Mouse (Mus musculus): ENCODE data around the gene Slpi.

DNA sequence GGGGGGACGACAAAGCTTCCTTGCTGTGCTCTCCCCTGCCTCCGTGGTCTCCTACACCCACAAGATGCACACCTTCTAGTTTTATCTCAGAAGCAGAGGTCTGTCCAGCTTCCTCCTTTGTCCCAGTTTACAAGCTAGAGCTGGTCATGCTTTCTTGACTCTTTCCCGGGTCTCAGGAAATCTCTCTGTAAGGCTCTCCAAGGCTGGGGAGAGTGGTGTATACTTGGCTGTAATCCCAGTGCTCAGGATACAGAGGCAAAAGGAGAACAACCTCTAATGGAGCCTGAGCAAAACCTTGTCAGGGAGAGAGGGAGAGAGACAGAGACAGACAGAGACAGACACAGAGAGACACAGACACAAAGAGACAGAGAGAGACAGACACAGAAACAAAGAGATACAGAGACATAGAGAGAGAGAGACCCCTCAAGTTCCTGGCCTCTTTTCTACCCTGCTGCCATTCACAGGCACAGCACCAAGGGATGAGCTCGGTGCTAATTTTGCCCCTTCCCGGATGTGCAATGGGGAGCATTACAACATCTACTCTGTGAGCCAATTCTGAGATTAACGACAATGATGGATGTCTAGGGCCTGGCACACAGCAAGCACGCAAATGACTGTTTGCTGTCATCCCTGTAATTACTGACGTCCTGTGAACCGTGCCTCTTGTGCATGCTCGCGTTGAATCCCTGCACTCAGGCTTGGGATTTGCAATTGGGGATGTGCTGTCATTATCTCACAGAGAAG, 5.1 kb downstream of the Slpi start:
- TF ChIP-seq E2F4 (IDR thresholded peaks at IDR 0.05; ENCODE audit: insufficient read depth) = no peak
- TF ChIP-seq POLR2A (IDR thresholded peaks at IDR 0.05; ENCODE audit: insufficient read length, low read depth) = no peak
